Mouse (Mus musculus) kidney, adult 2 months (tissue): ENCODE results near the gene Mtch1. TPM values are rescaled to one million over a fixed set of nuclear protein-coding genes. Genes with fewer than 3 reads are reported as not detected.
"Not testable (repeated sequence)": the region's sequence is repeated elsewhere in the genome, so short reads cannot be mapped to it uniquely, and the experiment has no call there.

ENCODE experiments used
- DNase-seq: peaks from one replicate; pipeline ENCODE4 v3.0.0; 2021
- H3K27ac ChIP-seq: fragments of 200-500 bp; 2 replicates; pipeline ENCODE4 v1.5.1; 2012; ENCODE audit warnings: low read depth, low read length, control low read depth, inconsistent platforms; ENCODE audit not compliant: insufficient read depth
- H3K27me3 ChIP-seq: fragments of 200-500 bp; replicated peaks from 2 replicates; pipeline ENCODE4 v1.6.1; 2012; ENCODE audit warnings: mild to moderate bottlenecking, moderate library complexity, low read length, inconsistent platforms; ENCODE audit not compliant: control insufficient read depth, insufficient read depth
- H3K36me3 ChIP-seq: fragments of 200-500 bp; 2 replicates; pipeline ENCODE4 v1.6.1; 2012; ENCODE audit warnings: mild to moderate bottlenecking, moderate library complexity, low read length, inconsistent platforms; ENCODE audit not compliant: control insufficient read depth, insufficient read depth
- H3K4me1 ChIP-seq: fragments of 200-500 bp; 2 replicates; pipeline ENCODE4 v1.6.1; 2011; ENCODE audit warnings: low read length; ENCODE audit not compliant: control insufficient read depth, insufficient read depth
- H3K4me3 ChIP-seq: fragments of 200-500 bp; 2 replicates; pipeline ENCODE4 v1.5.1; 2011; ENCODE audit warnings: mild to moderate bottlenecking, low read depth, low read length, control low read depth; ENCODE audit not compliant: insufficient read depth
- CTCF ChIP-seq: fragments of 200-500 bp; conservative IDR thresholded peaks from 2 replicates; pipeline ENCODE4 v1.5.1; 2011; ENCODE audit warnings: low read depth, mild to moderate bottlenecking, control low read depth, low read length, moderate library complexity, mixed read lengths; ENCODE audit not compliant: insufficient read depth, insufficient read length
- POLR2A ChIP-seq: fragments of 200-500 bp; IDR thresholded peaks from one replicate; pipeline ENCODE4 v1.6.1; 2011; ENCODE audit warnings: low read depth, low read length, control low read depth
- WGBS: fragments of 180-500 bp; shearing (Covaris S2); methylation state at CpG from one replicate; pipeline ENCODE4 v1.1.7; 2018; 5-methylcytosine and 5-hydroxymethylcytosine counted together
- polyA plus RNA-seq: library from polyadenylated mRNA; depleted of rRNA; stranded (reverse); fragments of >200 nt; gene quantifications from 2 replicates; pipeline ENCODE4 v1.2.3, GENCODE M21; 2012

The Mtch1 gene
- polyA plus RNA-seq, 1 experiment = 375 TPM

GRCm38 (mm10) chr17:29355461-29355840 is 7.7 kb upstream of the Mtch1 start:
- Histone ChIP-seq H3K36me3 (no peaks in the 10 kb centered on the region), H3K4me3 (no peak overlapping the region), H3K4me1 (peaks cover 19% of the 10 kb centered on the region), H3K27me3 (no peaks in the 10 kb centered on the region), H3K27ac (peak overlapping the region; percentile 92)
- TF ChIP-seq CTCF (no peak), POLR2A (no peak)
- WGBS = 23% methylated on average over 5 of the region's 5 CpGs
- peak; percentile 60 for DNase-seq

- 90% methylated on average over 5 of the region's 5 CpGs for WGBS
- not testable (repeated sequence) for H3K27ac ChIP-seq, H3K4me3 ChIP-seq, DNase-seq, H3K36me3 ChIP-seq, H3K27me3 ChIP-seq
- H3K4me1 ChIP-seq = peaks cover 22% of the 10 kb centered on the region
These were observed 3.3 kb upstream of the Mtch1 start for GRCm38 (mm10) chr17:29351056-29351455.

GRCm38 (mm10) chr17:29348996-29349395 is 1.3 kb upstream of the Mtch1 start:
- H3K4me1 ChIP-seq = peaks cover 11% of the 10 kb centered on the region; the same call in 1 of the 2 replicates
- WGBS = 56% methylated on average over 2 of the region's 2 CpGs
- peak overlapping the region; percentile 50 for H3K27ac ChIP-seq
- H3K36me3 ChIP-seq = no peaks in the 10 kb centered on the region
- no peak for TF ChIP-seq CTCF
- TF ChIP-seq POLR2A = no peak
- H3K27me3 ChIP-seq = no peaks in the 10 kb centered on the region
- peak; percentile 64 for DNase-seq
- no peak overlapping the region for H3K4me3 ChIP-seq

GRCm38 (mm10) chr17:29347126-29347644 is 549 bp downstream of the Mtch1 start:
- H3K4me1 ChIP-seq = peaks cover 17% of the 10 kb centered on the region
- H3K27me3 ChIP-seq = no peaks in the 10 kb centered on the region
- H3K4me3 ChIP-seq = peak overlapping the region; percentile 77
- H3K36me3 ChIP-seq = no peaks in the 10 kb centered on the region
- H3K27ac ChIP-seq = peak overlapping the region; percentile 40
- under 1% methylated on average over 45 of the region's 45 CpGs for WGBS
- no peak for DNase-seq
- TF ChIP-seq POLR2A = no peak
- TF ChIP-seq CTCF = no peak

- peak; percentile 33 for DNase-seq
- 8% methylated on average over 11 of the region's 11 CpGs for WGBS
These were observed 1.1 kb downstream of the Mtch1 start for GRCm38 (mm10) chr17:29346496-29347125.

GRCm38 (mm10) chr17:29345272-29345671 is 2.5 kb downstream of the Mtch1 start:
- Histone ChIP-seq H3K27ac (no peak overlapping the region), H3K36me3 (no peaks in the 10 kb centered on the region), H3K4me1 (peaks cover 26% of the 10 kb centered on the region), H3K4me3 (no peak overlapping the region), H3K27me3 (no peaks in the 10 kb centered on the region)
- no peak for TF ChIP-seq POLR2A
- no peak for TF ChIP-seq CTCF
- no peak for DNase-seq
- WGBS = 91% methylated on average over 12 of the region's 12 CpGs

More at GRCm38 (mm10) chr17:29346496-29347125, 1.1 kb downstream of the Mtch1 start:
- H3K36me3 ChIP-seq = no peaks in the 10 kb centered on the region
- H3K27me3 ChIP-seq = no peaks in the 10 kb centered on the region
- peak overlapping the region; percentile 40 for H3K27ac ChIP-seq
- H3K4me3 ChIP-seq = peak overlapping the region; percentile 77
- TF ChIP-seq POLR2A (no peak), CTCF (no peak)
- H3K4me1 ChIP-seq = peaks cover 23% of the 10 kb centered on the region

- Histone ChIP-seq H3K27me3 (no peaks in the 10 kb centered on the region), H3K4me3 (no peak overlapping the region), H3K36me3 (no peaks in the 10 kb centered on the region), H3K4me1 (peaks cover 17% of the 10 kb centered on the region), H3K27ac (no peak overlapping the region)
- TF ChIP-seq POLR2A = no peak
- TF ChIP-seq CTCF = no peak
- no peak for DNase-seq
- 80% methylated on average over 5 of the region's 5 CpGs for WGBS
These were observed 4.5 kb downstream of the Mtch1 start for GRCm38 (mm10) chr17:29343241-29343640.
